Comparison of ENCODE assay signal across 8 mouse cellular contexts in genomic region chr19:43027305-43027704, GRCm38 (mm10).
DNase-seq lines count a peak whose midpoint lies in the region; ATAC-seq and TF ChIP-seq lines count a peak whose summit lies in the region.

No protein-coding gene starts in this region.

- H3K27me3 ChIP-seq in heart, postnatal 0 days (ENCODE audit: control insufficient read depth, insufficient read depth, low read length): no peaks in the 10 kb centered on the region
- H3K27me3 ChIP-seq in CH12.LX (replicated peaks): no peaks in the 10 kb centered on the region
- no peaks in the 10 kb centered on the region for H3K27me3 ChIP-seq in forebrain, embryonic 13.5 days

- H3K4me2 ChIP-seq in heart, postnatal 0 days (ENCODE audit: low read depth, low read length): no peak overlapping the region
- H3K4me2 ChIP-seq in CH12.LX (ENCODE audit: insufficient read depth, low read depth, poor library complexity, severe bottlenecking): no peak overlapping the region
- no peak overlapping the region for H3K4me2 ChIP-seq in forebrain, embryonic 13.5 days

- no peaks in the 10 kb centered on the region for H3K9me3 ChIP-seq in heart, postnatal 0 days (replicated peaks; ENCODE audit: control insufficient read depth, low read length)
- peaks cover 2% of the 10 kb centered on the region for H3K9me3 ChIP-seq in CH12.LX (replicated peaks; ENCODE audit: low read length)
- H3K9me3 ChIP-seq in forebrain, embryonic 13.5 days (replicated peaks): no peaks in the 10 kb centered on the region

- dilution Hi-C loops in CH12.LX (cut with MboI; ENCODE audit: extremely low pct_ligation_motif_present, extremely low pct_unique_long_range_greater_than_20kb, low sequenced_read_pairs): no loop called here

- TF ChIP-seq POLR2A in CH12.LX (IDR thresholded peaks at IDR 0.05; ENCODE audit: low read depth, low read length): no peak

- peak; percentile 74 for TF ChIP-seq RAD21 in CH12.LX (IDR thresholded peaks at IDR 0.05; ENCODE audit: low read depth, low read length)

- ATAC-seq in heart, postnatal 0 days (ENCODE audit: insufficient read depth, low read depth): no peak
- ATAC-seq in forebrain, embryonic 13.5 days: peak; percentile 43; the same call in 1 of the 2 replicates

- TF ChIP-seq EP300 in heart, postnatal 0 days (IDR thresholded peaks at IDR 0.05; ENCODE audit: low read depth): no peak
- TF ChIP-seq EP300 in CH12.LX (IDR thresholded peaks at IDR 0.05; ENCODE audit: low read length): no peak

- H3K4me1 ChIP-seq in heart, postnatal 0 days (ENCODE audit: control insufficient read depth, insufficient read depth): no peaks in the 10 kb centered on the region
- peaks cover 0 to 11% of the 10 kb centered on the region in 2 experiments; a peak in 2 of 4 replicates for H3K4me1 ChIP-seq in CH12.LX (ENCODE audit: control insufficient read depth in 1 of 2, insufficient read depth in 2 of 2)
- no peaks in the 10 kb centered on the region for H3K4me1 ChIP-seq in forebrain, embryonic 13.5 days

- no peak overlapping the region for H3K27ac ChIP-seq in heart, postnatal 0 days (ENCODE audit: low read depth)
- H3K27ac ChIP-seq in CH12.LX (ENCODE audit: insufficient read depth, low read depth): no peak overlapping the region
- H3K27ac ChIP-seq in forebrain, embryonic 13.5 days: no peak overlapping the region

- in situ Hi-C loops in CH12.LX (cut with MboI; ENCODE audit: low pct_ligation_motif_present, low pct_unique_long_range_greater_than_20kb, low sequenced_read_pairs): loop anchor here (10.0 to 25.0 kb wide), 2 partner anchors 223 to 285 kb away; no protein-coding TSS in a partner anchor

- WGBS in heart, postnatal 0 days: 31% methylated on average over 4 of the region's 4 CpGs
- WGBS in forebrain, embryonic 13.5 days: 30% methylated on average over 4 of the region's 4 CpGs

- TF ChIP-seq CTCF in heart, postnatal 0 days (IDR thresholded peaks at IDR 0.05; ENCODE audit: low read depth): peak; percentile 50
- peak; percentile 40 to 79; a peak in 3 of 4 replicates for TF ChIP-seq CTCF in CH12.LX (conservative IDR thresholded peaks at IDR 0.05 in 1 of 2, IDR thresholded peaks at IDR 0.05 in 1 of 2; ENCODE audit: low read depth in 2 of 2, low read length in 2 of 2)

- H3K79me2 ChIP-seq in CH12.LX (replicated peaks; ENCODE audit: control insufficient read depth, extremely low read depth, insufficient read depth, poor library complexity, severe bottlenecking): no peaks in the 10 kb centered on the region

- H3K36me3 ChIP-seq in heart, postnatal 0 days (replicated peaks; ENCODE audit: control insufficient read depth, insufficient read depth, low read length): no peaks in the 10 kb centered on the region
- H3K36me3 ChIP-seq in CH12.LX (replicated peaks in 1 of 2; ENCODE audit: control insufficient read depth in 1 of 2, insufficient read depth in 1 of 2, low read length in 1 of 2): no peaks in the 10 kb centered on the region
- H3K36me3 ChIP-seq in forebrain, embryonic 13.5 days (ENCODE audit: poor library complexity, severe bottlenecking): no peaks in the 10 kb centered on the region

- H3K9ac ChIP-seq in heart, postnatal 0 days (replicated peaks; ENCODE audit: low read depth, low read length): no peak overlapping the region
- no peak overlapping the region for H3K9ac ChIP-seq in CH12.LX (ENCODE audit: insufficient read depth, low read depth)
- no peak overlapping the region for H3K9ac ChIP-seq in forebrain, embryonic 13.5 days

- intact Hi-C loops in left cerebral cortex, postnatal 14 days (cut with DNase I): loop anchor here (10.0 kb wide), 2 partner anchors 233 to 367 kb away; no protein-coding TSS in a partner anchor

- no peak overlapping the region for H3K4me3 ChIP-seq in heart, postnatal 0 days (ENCODE audit: low read depth, low read length)
- no peak overlapping the region for H3K4me3 ChIP-seq in CH12.LX (replicated peaks in 1 of 3; ENCODE audit: low read depth in 2 of 3, low read length in 2 of 3, poor library complexity in 1 of 3)
- no peak overlapping the region for H3K4me3 ChIP-seq in forebrain, embryonic 13.5 days

- DNase-seq in heart, postnatal 0 days (ENCODE audit: low spot score): no peak
- DNase-seq in heart, adult 11 months: no peak
- DNase-seq in CH12.LX (ENCODE audit: extremely low read depth): peak; percentile 40
- peak; percentile 41 for DNase-seq in adrenal gland, postnatal 14 days
- peak; percentile 15 to 46 for DNase-seq in left cerebral cortex, postnatal 14 days (ENCODE audit: low spot score in 2 of 2)
- DNase-seq in ovary, postnatal 14 days (ENCODE audit: low spot score): peak; percentile 15
- DNase-seq in c-Kit-positive CD71-positive TER-119-positive erythroid progenitor cells, embryonic 14.5 days (ENCODE audit: low spot score): no peak

TF ChIP-seq in CH12.LX, 34 proteins besides CTCF, POLR2A, EP300 and RAD21:
- TF ChIP-seq MXI1 (IDR thresholded peaks at IDR 0.05; ENCODE audit: low read depth, low read length) (no peak), SIN3A (IDR thresholded peaks at IDR 0.05; ENCODE audit: low read length) (no peak), SMC3 (IDR thresholded peaks at IDR 0.05; ENCODE audit: low read depth, low read length) (peak; percentile 85), NELFE (IDR thresholded peaks at IDR 0.05; ENCODE audit: low read depth, low read length) (0 out of 2 replicates have a peak, but pooled peaks have one; percentile 14), ZC3H11A (IDR thresholded peaks at IDR 0.05; ENCODE audit: low read depth, low read length) (peak; percentile 32; the same call in 1 of the 2 replicates)

Comparison
In these comparisons a context has a peak if more than half of its experiments do, and no peak if none do; other contexts are left out.
1. DNase-seq: peak in CH12.LX (single experiment), adrenal gland, postnatal 14 days (single experiment), left cerebral cortex, postnatal 14 days (2 of 2) and ovary, postnatal 14 days (single experiment); none in heart, postnatal 0 days (single experiment), heart, adult 11 months (single experiment) and c-Kit-positive CD71-positive TER-119-positive erythroid progenitor cells, embryonic 14.5 days (single experiment).